Mouse (Mus musculus): ENCODE results near the gene Gm13290.
"Not testable (repeated sequence)": the region's sequence is repeated elsewhere in the genome, so short reads cannot be mapped to it uniquely, and the experiment has no call there.

Gene Gm13290

DNA sequence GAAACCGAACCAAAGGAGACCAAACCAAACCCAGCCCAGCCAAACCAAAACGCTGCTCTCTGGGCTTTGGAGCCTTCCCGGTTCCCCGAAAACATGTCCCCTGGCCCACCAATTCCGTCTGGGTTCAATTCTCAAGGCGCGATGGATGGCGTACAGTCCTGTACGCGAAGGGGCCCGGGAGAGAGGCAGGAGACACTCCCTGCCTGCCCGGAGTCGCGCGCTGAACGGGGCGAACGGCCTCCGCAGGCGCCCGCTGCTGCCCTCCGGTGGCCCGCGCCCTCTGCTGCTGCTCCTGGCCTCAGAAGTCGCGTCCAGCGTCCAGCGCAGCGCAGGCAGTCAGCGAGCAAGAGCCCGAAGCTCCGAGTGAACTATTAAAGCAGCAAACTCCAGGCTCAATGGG is at the start of gene Gm13290:
Gm13290 (plus strand) TSS at position 301 of the 400 bp plus-strand sequence.
- in situ Hi-C loops (cut with MboI, MseI) = not testable (repeated sequence)

DNA sequence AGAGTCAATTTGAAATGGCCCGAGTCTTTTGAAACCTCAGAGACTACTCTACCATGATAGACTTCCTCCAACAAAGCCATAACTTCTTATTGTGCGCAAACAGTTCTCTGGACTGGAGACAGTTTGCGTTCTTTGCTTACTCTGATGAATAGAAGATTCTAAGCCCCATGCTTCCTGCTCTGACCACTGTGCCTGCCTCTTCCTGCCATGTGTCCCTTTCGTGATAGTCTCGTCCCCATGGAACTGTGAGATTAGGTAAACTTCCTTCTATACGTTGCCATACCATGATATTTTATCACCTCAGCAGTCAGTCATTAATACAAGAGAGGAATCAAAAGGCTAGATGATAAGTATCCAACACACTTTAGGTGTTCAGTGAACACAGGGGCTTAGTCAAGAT is 46.9 kb upstream of the Gm13290 start:
- in situ Hi-C loops (cut with MboI, MseI) = no loop called here

DNA sequence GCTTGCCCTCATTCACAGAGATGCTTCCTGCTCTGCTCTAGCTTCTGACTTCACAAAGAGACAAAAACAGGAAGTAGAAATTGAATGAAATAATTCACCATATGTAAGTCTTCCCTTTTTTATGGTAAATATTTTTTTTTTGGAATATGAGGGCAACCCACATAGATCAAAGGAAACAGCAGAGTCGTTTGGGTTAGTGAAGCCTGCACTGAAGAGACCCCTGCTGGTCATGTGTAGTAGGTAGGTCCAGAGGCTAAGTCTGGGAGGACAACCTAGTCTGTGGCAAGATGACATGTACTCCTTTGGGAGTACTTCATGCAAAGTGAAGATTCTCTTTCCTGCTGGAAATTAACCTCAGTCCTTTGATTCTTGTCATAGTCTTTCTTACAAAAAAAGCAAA is 46.3 kb upstream of the Gm13290 start:
- in situ Hi-C loops (cut with MboI, MseI) = no loop called here

DNA sequence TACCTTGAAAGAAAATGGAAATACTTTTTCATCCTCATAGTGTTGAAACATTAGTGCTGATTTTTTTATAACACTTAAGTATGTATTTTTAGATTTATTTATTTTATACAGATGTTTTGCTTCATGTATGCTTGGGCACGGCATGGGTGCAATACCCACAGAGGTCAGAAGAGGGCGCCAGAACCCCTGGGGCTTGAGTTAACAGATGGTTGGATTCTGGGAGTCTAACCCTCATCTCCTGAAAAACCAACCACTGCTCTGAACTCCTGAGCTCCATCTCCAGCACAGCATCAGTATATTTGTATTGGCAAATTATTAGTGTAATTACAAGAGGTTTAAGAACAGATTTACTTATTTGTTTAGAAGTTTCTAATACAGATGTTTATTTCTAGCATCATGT is 35.2 kb upstream of the Gm13290 start:
- in situ Hi-C loops (cut with MboI, MseI) = no loop called here

DNA sequence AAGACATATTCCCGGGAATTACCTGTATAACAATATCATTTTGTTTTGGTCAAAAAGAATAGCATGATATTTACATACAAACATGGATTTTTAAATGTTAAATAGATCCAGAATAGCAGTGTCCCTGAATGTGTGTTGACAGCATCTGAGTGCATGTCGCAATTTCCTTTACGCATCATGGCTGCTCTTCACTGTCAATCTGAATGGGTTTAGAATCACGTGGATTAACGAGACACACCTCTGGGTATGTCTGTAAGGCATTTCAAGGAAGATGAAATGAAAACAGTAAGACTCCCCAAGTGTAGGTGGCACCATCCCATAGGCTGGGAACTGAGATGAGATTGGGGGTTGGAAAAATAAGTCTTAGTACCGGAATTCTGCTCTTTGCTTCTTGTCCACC is 34.6 kb upstream of the Gm13290 start:
- in situ Hi-C loops (cut with MboI, MseI) = no loop called here

DNA sequence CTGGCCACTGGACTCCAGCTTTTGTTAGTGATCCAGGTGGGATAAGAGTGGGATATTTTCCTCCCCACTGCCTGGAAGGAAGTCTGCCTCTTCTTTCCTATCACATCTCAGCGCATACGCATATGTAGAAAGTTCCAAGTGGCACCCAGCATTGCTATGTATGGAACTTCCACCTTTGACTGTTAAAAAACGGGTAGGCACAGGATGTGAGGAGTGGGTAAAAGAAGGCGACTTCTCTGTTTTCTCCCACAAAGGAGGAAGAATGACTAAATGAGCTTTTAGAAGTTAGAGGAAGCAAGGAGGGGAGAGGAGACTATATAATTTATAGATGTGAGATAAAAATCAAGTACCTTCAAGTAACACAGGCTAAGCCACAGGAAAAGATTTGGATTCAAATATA is 32.2 kb upstream of the Gm13290 start:
- in situ Hi-C loops (cut with MboI, MseI) = no loop called here

DNA sequence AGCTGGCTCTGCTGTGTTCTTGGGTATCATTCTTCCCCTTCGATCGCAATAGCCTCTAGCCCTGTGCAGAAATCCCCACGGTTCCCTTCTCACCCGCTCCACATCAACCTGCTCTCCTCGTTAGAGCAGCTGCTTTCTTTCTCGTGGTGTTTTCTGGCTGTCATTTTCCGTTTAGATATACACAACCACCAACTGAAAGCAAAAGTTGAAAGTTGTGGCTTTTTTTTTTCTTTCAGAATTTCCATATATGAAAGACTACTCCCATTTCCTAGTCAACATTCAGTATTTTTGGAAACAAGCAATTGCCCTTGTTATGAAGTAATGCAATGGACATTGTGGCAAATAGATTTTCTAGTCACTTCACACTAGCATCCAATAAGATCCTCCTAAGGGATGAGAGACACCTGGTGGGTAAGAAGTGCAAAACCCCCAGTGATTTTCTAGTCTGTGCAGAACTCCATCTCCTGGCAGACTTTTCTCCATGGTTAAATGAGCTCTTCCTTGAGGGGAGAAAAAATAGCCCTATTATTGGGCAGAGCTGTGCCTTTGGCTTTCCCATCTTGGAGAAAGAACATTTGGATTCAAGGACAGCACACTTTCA is 30.8 kb upstream of the Gm13290 start:
- in situ Hi-C loops (cut with MboI, MseI) = no loop called here

DNA sequence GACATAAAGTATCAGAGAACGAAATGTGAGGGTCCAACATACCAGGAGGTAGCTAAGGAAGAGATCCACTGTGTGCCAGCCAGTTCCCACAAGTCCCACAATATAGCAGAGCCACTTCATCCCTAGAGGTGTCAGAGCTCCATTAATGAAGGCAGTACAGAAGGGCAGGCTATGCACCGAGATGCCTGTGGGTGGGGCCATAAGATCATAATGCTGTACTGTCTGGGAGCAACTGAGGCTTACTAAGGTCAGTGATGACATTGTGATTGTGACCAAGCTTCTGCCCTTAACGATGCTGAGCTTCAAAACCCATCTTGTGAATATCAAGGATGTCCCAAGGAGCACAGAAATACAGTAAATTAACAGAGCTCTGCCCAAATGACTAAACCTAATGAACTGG is 29.4 kb upstream of the Gm13290 start:
- in situ Hi-C loops (cut with MboI, MseI) = no loop called here

DNA sequence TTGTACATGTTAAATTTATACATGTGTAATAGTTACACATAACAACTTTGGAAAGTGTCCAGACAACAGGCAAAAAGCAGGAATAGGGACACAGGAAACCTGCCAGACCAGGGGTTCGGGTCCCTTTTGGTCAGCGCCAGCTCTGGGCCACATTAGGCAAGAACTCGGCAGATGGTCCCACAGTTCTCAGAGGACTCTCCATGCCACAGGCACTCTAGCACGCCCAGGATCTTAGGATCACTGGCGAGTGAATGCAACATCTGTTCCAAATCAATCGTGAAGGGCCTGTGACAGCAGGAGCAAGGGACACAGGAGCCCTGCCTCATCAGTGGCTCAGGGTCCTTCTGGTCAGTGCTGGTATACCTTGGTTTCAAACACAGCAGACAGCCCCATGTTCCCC is 23.7 kb upstream of the Gm13290 start:
- in situ Hi-C loops (cut with MboI, MseI) = loop anchor here (5.0 kb wide), 1 partner anchor 37 kb away; the partner anchor contains the start of genes Gm13276 and Gm13277

DNA sequence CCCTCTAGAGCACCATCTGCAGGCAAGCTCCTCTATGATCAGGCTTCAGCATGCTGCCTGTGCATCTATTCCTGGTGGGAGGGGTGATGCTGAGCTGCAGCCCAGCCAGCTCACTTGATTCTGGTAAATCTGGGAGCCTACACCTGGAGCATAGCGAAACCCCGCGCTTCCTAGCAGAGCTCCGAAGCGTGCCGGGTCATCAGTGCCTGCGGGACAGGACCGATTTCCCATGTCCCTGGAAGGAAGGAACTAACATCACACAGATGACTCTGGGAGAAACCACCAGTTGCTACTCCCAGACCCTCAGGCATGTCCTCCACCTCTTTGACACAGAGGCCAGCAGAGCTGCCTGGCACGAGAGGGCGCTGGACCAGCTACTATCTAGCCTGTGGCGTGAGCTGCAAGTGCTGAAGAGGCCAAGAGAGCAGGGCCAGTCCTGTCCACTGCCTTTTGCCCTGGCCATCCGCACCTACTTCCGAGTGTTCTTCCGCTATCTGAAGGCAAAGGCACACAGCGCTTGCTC is 18.8 kb upstream of the Gm13290 start, which contains the start of gene Gm13271:
Gm13271 (plus strand) TSS at position 51 of the 523 bp plus-strand sequence.
- in situ Hi-C loops (cut with MboI, MseI) = loop anchor here (5.0 kb wide), 1 partner anchor 32 kb away; the partner anchor contains the start of genes Gm13276 and Gm13277

DNA sequence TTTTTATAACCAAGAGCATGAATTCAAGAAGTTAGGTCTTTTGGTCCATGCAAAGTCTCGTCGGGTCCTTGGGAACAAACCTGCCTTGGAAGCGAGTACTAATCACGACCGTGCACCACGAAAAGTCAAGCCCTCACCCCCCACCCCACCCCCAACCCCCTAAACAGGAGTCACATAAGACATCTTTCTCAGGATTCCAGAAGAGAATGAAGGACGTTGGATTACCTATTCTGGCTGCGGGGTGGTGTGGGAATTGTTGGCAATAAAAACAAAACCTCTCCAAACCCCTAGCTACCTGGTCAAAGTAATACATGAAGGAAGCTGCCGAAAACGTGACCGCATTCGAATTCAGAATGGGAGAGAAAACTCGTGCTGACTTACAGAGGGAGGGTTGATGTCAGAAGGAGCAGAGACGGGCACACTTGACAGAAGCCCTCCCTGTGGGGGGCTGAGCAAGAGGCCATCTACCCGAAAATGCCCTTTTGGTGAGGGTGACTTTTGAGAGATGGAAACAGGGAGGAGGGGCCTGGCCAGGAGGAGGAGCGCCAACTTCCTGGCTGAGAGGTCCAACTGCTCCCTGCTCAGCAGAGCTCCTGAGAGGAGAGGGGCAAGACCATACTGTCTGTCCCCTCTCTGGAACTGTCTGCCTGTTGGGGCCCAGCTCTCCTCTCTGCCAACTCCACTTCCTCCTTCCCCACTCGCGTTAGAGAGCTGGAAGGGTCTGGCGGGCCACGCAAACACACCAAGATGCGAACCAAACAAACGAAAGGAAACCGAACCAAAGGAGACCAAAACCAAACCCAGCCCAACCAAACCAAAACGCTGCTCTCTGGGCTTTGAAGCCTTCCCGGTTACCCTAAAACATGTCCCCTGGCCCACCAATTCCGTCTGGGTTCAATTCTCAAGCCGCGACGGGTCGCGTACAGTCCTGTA is 16.8 kb upstream of the Gm13290 start:
- in situ Hi-C loops (cut with MboI, MseI) = not testable (repeated sequence)

DNA sequence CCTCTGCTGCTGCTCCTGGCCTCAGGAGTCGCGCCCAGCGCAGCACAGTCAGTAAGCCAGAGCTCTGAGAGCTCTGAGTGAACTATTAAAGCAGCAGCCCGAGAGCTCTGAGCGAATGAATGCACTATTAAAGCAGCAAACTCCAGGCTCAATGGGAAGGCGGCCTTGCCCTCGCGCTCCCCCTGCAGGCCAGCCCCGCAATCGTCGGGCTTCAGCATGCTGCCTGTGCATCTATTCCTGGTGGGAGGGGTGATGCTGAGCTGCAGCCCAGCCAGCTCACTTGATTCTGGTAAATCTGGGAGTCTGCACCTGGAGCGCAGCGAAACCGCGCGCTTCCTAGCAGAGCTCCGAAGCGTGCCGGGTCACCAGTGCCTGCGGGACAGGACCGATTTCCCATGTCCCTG is 16.0 kb upstream of the Gm13290 start:
- in situ Hi-C loops (cut with MboI, MseI) = not testable (repeated sequence)

DNA sequence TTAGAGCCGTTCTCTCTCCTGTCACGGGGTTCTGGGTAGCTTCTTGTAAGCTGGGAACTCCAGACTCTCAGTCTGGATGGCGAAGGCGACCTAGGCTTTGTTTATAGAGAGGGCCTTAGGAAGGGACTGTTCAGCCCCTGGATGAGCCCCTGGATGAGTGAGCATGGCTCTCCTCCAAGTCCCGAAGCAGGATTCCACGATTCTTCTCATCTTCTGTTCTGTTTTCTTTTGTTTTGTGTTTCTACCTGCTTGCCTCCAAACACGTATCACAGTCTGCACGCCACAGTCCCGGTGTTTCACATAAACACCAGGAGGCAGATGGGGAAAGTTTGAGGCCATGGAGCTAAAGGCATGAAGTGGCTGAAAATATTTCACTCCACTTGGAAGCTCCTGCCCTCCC is 14.9 kb upstream of the Gm13290 start:
- in situ Hi-C loops (cut with MboI, MseI) = not testable (repeated sequence)

DNA sequence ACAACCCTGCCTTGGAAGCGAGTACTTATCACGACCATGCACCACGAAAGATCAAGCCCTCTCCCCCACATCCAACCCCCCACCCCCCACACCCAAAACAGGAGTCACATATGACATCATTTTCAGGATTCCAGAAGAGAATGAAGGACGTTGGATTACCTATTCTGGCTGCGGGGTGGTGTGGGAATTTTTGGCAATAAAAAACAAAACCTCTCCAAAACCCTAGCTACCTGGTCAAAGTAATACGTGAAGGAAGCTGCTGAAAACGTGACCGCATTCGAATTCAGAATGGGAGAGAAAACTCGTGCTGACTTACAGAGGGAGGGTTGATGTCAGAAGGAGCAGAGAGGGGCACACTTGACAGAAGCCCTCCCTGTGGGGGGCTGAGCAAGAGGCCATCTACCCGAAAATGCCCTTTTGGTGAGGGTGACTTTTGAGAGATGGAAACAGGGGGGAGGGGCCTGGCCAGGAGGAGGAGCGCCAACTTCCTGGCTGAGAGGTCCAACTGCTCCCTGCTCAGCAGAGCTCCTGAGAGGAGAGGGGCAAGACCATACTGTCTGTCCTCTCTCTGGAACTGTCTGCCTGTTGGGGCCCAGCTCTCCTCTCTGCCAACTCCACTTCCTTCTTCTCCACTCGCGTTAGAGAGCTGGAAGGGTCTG is 13.9 kb upstream of the Gm13290 start, which contains the start of gene Gm13283:
Gm13283 (plus strand) TSS at position 510 of the 659 bp plus-strand sequence.
- in situ Hi-C loops (cut with MboI, MseI) = not testable (repeated sequence)

DNA sequence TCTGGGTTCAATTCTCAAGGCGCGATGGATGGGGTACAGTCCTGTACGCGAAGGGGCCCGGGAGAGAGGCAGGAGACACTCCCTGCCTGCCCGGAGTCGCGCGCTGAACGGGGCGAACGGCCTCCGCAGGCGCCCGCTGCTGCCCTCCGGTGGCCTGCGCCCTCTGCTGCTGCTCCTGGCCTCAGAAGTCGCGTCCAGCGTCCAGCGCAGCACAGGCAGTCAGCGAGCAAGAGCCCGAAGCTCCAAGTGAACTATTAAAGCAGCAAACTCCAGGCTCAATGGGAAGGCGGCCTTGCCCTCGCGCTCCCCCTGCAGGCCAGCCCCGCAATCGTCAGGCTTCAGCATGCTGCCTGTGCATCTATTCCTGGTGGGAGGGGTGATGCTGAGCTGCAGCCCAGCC is 13.2 kb upstream of the Gm13290 start:
- in situ Hi-C loops (cut with MboI, MseI) = not testable (repeated sequence)

DNA sequence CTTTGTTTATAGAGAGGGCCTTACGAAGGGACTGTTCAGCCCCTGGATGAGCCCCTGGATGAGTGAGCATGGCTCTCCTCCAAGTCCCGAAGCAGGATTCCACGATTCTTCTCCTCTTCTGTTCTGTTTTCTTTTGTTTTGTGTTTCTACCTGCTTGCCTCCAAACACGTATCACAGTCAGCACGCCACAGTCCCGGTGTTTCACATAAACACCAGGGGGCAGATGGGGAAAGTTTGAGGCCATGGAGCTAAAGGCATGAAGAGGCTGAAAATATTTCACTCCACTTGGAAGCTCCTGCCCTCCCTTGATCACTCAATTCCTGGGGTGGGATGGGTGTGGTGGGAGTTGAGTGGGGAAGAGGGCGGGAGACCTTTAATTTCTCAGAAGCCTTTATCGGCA is 11.9 kb upstream of the Gm13290 start:
- in situ Hi-C loops (cut with MboI, MseI) = not testable (repeated sequence)

DNA sequence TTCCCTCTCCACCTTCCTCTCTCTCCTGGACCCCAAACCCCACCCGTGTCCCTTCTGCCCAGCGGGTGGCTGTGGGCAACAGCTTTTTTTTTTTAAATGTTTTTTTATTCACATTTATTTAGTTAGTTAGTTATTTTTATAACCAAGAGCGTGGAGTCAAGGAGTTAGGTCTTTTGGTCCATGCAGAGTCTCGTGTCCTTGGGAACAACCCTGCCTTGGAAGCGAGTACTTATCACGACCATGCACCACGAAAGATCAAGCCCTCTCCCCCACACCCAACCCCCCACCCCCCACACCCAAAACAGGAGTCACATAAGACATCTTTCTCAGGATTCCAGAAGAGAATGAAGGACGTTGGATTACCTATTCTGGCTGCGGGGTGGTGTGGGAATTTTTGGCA is 11.3 kb upstream of the Gm13290 start:
- in situ Hi-C loops (cut with MboI, MseI) = not testable (repeated sequence)

DNA sequence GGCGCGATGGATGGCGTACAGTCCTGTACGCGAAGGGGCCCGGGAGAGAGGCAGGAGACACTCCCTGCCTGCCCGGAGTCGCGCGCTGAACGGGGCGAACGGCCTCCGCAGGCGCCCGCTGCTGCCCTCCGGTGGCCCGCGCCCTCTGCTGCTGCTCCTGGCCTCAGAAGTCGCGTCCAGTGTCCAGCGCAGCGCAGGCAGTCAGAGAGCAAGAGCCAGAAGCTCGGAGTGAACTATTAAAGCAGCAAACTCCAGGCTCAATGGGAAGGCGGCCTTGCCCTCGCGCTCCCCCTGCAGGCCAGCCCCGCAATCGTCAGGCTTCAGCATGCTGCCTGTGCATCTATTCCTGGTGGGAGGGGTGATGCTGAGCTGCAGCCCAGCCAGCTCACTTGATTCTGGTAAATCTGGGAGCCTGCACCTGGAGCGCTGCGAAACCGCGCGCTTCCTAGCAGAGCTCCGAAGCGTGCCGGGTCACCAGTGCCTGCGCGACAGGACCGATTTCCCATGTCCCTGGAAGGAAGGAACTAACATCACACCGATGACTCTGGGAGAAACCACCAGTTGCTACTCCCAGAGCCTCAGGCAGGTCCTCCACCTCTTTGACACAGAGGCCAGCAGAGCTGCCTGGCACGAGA is 10.1 kb upstream of the Gm13290 start:
- in situ Hi-C loops (cut with MboI, MseI) = not testable (repeated sequence)

DNA sequence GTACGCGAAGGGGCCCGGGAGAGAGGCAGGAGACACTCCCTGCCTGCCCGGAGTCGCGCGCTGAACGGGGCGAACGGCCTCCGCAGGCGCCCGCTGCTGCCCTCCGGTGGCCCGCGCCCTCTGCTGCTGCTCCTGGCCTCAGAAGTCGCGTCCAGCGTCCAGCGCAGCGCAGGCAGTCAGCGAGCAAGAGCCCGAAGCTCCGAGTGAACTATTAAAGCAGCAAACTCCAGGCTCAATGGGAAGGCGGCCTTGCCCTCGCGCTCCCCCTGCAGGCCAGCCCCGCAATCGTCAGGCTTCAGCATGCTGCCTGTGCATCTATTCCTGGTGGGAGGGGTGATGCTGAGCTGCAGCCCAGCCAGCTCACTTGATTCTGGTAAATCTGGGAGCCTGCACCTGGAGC is 3.0 kb downstream of the Gm13290 start, which contains the start of gene Gm13289:
Gm13289 (plus strand) TSS at position 301 of the 400 bp plus-strand sequence.
- in situ Hi-C loops (cut with MboI, MseI) = loop anchor here (25.0 kb wide), 1 partner anchor 764 kb away; no protein-coding TSS in a partner anchor

DNA sequence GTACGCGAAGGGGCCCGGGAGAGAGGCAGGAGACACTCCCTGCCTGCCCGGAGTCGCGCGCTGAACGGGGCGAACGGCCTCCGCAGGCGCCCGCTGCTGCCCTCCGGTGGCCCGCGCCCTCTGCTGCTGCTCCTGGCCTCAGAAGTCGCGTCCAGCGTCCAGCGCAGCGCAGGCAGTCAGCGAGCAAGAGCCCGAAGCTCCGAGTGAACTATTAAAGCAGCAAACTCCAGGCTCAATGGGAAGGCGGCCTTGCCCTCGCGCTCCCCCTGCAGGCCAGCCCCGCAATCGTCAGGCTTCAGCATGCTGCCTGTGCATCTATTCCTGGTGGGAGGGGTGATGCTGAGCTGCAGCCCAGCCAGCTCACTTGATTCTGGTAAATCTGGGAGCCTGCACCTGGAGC is 5.9 kb downstream of the Gm13290 start, which contains the start of gene Gm13272:
Gm13272 (plus strand) TSS at position 301 of the 400 bp plus-strand sequence.
- in situ Hi-C loops (cut with MboI, MseI) = loop anchor here (25.0 kb wide), 1 partner anchor 767 kb away; no protein-coding TSS in a partner anchor

DNA sequence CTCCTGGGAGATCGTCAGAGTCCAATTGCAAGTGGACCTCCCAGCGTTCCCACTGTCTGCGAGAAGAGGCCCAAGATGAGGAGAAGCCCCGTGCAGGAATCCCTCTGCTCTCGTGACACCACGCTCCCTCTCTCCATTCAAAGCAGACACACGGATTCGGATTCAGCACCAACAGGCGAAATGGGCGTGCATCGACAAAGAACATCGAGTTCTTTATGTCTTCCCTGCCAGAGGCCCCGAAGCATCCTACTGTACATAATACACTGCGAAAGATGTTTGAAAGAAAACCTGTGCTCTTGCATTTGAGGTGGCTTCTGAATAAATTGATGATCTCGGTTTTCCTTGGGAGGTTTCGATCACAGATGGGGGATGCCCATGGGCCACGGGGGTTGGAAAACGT is 6.7 kb downstream of the Gm13290 start:
- in situ Hi-C loops (cut with MboI, MseI) = loop anchor here (25.0 kb wide), 1 partner anchor 768 kb away; no protein-coding TSS in a partner anchor
